Mouse (Mus musculus): ENCODE measurements at regions not wholly inside any gene's neighbourhood (a gene's known extent, or its start where the extent isn't known, plus 50 kb on each side); places are given as distances from the start of the nearest gene placed in this dataset.
A peak's percentile ranks its signal among the peaks of the same experiment; 100 is the strongest.

- no peak for DNase-seq (ENCODE audit: low read depth, low spot score)
Measured at GRCm38 (mm10) chr15:87360457-87360856, 183.6 kb upstream of the Fam19a5 start.

- no peak for DNase-seq (ENCODE audit: low read depth, low spot score)
Measured at GRCm38 (mm10) chr15:87365712-87366361, 178.3 kb upstream of the Fam19a5 start.

GRCm38 (mm10) chr15:87367381-87367780, 176.7 kb upstream of the Fam19a5 start:
- no peak for DNase-seq (ENCODE audit: low read depth, low spot score)

GRCm38 (mm10) chr15:87369381-87369780, 174.7 kb upstream of the Fam19a5 start:
- DNase-seq (ENCODE audit: low read depth, low spot score) = no peak

GRCm38 (mm10) chr15:87369836-87370235, 174.3 kb upstream of the Fam19a5 start:
- no peak for DNase-seq (ENCODE audit: low read depth, low spot score)

GRCm38 (mm10) chr15:87370761-87371160, 173.3 kb upstream of the Fam19a5 start:
- no peak for DNase-seq (ENCODE audit: low read depth, low spot score)

GRCm38 (mm10) chr15:87374670-87375069, 169.4 kb upstream of the Fam19a5 start:
- DNase-seq (ENCODE audit: low read depth, low spot score) = no peak

GRCm38 (mm10) chr15:87375596-87376194, 168.4 kb upstream of the Fam19a5 start:
- DNase-seq (ENCODE audit: low read depth, low spot score) = no peak

GRCm38 (mm10) chr15:87383551-87384265, 160.4 kb upstream of the Fam19a5 start:
- DNase-seq (ENCODE audit: low read depth, low spot score) = no peak

- peak; percentile 3 for DNase-seq (ENCODE audit: low read depth, low spot score)
Measured at GRCm38 (mm10) chr15:87384279-87385066, 159.6 kb upstream of the Fam19a5 start.

- DNase-seq (ENCODE audit: low read depth, low spot score) = no peak
Measured at GRCm38 (mm10) chr15:87386513-87386983, 157.6 kb upstream of the Fam19a5 start.

- peak; percentile 2 for DNase-seq (ENCODE audit: low read depth, low spot score)
Measured at GRCm38 (mm10) chr15:87391395-87391794, 152.7 kb upstream of the Fam19a5 start.

- DNase-seq (ENCODE audit: low read depth, low spot score) = no peak
Measured at GRCm38 (mm10) chr15:87398396-87398795, 145.7 kb upstream of the Fam19a5 start.

GRCm38 (mm10) chr15:87405689-87406088, 138.4 kb upstream of the Fam19a5 start:
- DNase-seq (ENCODE audit: low read depth, low spot score) = no peak

- no peak for DNase-seq (ENCODE audit: low read depth, low spot score)
Measured at GRCm38 (mm10) chr15:87411978-87412377, 132.1 kb upstream of the Fam19a5 start.

GRCm38 (mm10) chr15:87415996-87416395, 128.1 kb upstream of the Fam19a5 start:
- DNase-seq (ENCODE audit: low read depth, low spot score) = no peak

- DNase-seq (ENCODE audit: low read depth, low spot score) = no peak
Measured at GRCm38 (mm10) chr15:87421743-87422142, 122.4 kb upstream of the Fam19a5 start.

- no peak for DNase-seq (ENCODE audit: low read depth, low spot score)
Measured at GRCm38 (mm10) chr15:87433306-87433705, 110.8 kb upstream of the Fam19a5 start.

- no peak for DNase-seq (ENCODE audit: low read depth, low spot score)
Measured at GRCm38 (mm10) chr15:87433901-87434300, 110.2 kb upstream of the Fam19a5 start.

- DNase-seq (ENCODE audit: low read depth, low spot score) = no peak
Measured at GRCm38 (mm10) chr15:87435566-87435965, 108.5 kb upstream of the Fam19a5 start.

GRCm38 (mm10) chr15:87437611-87438010, 106.5 kb upstream of the Fam19a5 start:
- no peak for DNase-seq (ENCODE audit: low read depth, low spot score)

GRCm38 (mm10) chr15:87458932-87459331, 85.2 kb upstream of the Fam19a5 start:
- no peak for DNase-seq (ENCODE audit: low read depth, low spot score)

Measured in forelimb bud, embryonic 11.5 days (tissue).